Mouse (Mus musculus): Measurements from ENCODE around the gene Vstm4. TPM values are rescaled to one million over a fixed set of nuclear protein-coding genes. Genes with fewer than 3 reads are reported as not detected.

Gene Vstm4
- 1 to 10 TPM; 2.5 to 3.0 TPM for total RNA-seq (2021)
- long read RNA-seq, experiment 1, transcript Vstm4-201 (8 exons, 2,745 nt) = major isoform, 12 of 16 reads
- long read RNA-seq, experiment 1, partial matches to known transcripts = 2 of 16 reads
- long read RNA-seq, experiment 1, other reads (novel, unspliced or antisense) = 2 of 16 reads
- long read RNA-seq, experiment 2, partial matches to known transcripts = 0 of 4 reads
- long read RNA-seq, experiment 2, other reads (novel, unspliced or antisense) = 0 of 4 reads

- peak; percentile 84 for DNase-seq
Observed at GRCm38 (mm10) chr14:32856681-32857328, at the start of gene Vstm4. Gene Vstm4 (plus strand): TSS chr14:32856756.

DNA sequence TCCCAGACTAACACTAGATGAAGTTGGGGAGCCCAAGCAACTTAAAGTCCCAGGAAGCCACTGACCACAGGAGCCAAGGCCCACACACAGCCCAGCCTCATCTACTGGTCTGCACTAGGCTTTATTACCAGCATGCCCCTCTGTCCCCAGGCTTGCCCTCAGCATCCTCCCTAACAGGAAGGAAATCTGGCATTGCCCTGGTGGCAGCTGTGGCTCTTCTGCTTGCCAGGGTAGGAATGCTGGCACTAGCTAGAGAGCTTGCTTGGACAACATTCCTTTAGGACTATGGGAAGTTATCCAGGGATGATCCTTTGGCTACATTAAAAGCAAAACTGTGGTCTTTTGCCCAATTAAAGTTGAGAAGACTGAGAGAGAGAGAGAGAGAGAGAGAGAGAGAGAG lies 46.4 kb upstream of the Vstm4 start:
- DNase-seq = no peak

GRCm38 (mm10) chr14:32812429-32812828 lies 44.1 kb upstream of the Vstm4 start:
- no peak for DNase-seq

GRCm38 (mm10) chr14:32814961-32815360 lies 41.6 kb upstream of the Vstm4 start:
- no peak for DNase-seq

GRCm38 (mm10) chr14:32816533-32816932 lies 40.0 kb upstream of the Vstm4 start:
- DNase-seq = no peak

DNA sequence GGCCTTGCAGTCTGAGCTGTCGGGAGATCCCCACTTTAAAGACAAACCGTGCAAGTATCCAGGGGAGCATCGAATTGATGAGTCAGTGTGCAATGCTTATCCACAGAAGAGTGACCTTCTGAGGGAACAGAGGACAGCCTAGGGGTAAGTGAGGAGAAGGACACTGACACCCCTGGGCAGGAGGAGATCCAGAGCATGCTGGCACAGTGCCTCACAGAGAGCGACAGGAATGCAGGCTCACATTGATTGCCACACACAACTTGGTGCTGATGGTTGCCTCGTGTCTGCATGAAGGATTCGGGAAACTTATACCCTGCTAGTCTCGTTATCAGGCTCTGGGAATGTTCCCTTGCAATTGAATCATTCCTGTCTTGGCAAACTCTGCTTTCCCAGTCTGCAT lies 39.3 kb upstream of the Vstm4 start:
- DNase-seq = no peak

GRCm38 (mm10) chr14:32819297-32819696 lies 37.3 kb upstream of the Vstm4 start:
- no peak for DNase-seq

DNA sequence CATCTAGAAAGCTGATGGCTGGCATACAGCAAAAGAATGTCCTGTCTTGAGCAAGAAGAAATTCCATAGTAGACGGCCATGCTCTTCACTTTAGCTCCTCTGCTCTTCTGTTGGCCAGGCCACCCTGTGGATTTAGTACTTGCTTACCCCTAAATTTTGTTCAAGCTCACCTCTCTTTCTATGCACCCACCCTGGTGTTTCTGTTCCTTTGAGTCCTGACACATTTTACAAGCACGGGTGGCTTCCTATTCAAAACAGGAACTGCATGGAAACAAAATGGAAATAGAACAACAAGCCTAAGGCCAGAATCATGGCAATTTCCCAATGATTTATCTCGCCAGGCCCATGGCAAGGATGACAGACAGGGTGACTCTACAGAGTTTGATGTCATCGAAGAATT lies 33.7 kb upstream of the Vstm4 start:
- no peak for DNase-seq

- no peak for DNase-seq
Observed at GRCm38 (mm10) chr14:32823861-32824260, 32.7 kb upstream of the Vstm4 start.

DNA sequence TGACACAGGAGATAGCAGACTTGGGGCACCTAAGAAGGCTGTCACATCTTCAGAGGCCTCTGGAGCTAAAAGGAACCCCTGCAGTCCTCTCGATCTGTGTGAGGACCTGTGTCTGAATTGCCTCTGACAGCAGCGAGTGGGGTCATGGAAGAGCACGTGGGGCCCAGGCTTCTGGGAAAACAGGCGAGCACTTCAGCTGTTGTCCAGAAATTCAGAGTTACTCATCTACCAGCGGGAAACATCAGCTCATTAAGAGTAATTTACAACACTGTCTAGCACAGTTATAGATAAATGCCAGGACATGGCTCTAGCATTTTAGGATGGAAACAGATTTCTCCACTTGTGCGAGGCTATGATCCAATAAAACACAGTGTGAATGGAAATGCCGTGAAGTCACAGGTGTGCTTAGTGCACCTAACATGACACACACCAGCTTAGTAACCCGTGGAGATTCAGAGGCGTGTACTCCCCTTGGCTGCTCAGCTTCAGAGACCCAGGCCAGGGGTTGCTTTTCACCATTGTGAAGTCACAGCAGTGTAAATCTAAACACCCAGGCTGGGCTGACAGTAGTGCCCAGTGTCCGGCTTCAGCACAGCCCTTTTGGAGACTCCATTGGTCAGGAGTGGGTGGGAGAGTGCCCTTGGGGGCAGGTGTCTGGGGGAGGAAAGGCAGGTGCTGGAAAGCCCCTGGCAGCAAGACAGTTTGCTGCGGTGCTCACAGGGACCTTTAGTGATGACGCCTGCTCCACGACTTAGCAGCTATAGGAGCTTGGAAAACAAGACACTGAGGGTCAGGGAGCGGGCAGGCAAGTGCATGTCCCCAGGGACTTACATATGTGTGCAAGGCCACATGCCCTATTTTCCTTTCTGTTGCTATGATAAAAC lies 32.0 kb upstream of the Vstm4 start:
- no peak for DNase-seq

DNA sequence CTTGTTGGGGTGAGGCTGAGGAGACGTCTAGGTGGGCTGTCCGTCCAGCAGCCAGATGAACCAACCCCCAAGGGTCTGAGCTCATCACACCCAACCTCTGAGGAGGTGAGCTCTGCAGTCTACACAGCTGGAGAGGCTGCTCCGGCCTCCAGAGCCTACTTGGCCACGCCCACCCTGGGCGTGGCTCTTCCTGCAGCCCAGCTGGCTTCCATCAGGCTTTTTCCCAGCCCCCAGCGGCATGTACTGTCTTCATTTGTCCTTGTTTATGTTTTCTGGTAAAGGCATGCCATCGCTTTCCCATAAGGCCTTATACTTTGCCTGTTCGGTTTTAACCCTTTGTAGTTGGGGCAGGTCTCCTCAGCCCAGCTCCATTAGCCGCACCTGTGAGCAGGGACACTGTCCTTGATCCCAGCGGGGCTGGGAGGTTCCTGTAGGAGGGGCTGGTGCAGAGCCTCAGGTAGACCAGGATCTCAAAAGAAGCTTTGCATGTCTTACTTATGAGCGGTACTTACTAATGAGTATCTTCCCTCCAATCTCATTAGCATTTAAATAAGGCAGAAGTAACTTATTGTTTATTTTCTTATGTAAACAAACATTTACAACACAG lies 31.0 kb upstream of the Vstm4 start:
- DNase-seq = peak; percentile 47

DNA sequence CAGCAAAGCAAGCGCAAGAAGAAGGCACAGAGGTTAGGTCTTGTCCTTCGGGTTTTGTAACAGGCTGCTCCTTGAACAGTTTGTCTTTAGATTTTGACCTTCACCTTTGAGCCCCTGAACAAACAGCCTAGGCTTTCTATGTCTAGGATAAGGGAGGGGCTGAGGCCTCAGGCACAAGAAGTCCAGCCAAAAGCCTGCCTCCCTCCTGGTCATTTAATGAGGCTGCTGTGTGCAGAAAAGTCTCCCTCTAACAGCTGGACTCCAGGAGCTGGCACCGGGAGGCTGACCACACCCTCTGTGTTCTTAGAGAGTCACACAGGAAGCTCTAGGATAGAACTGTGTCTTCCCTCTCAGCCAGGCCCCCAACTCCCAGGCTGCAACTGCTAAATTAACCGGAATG lies 29.4 kb upstream of the Vstm4 start:
- DNase-seq = peak; percentile 81

GRCm38 (mm10) chr14:32827994-32828650 lies 28.4 kb upstream of the Vstm4 start:
- DNase-seq = peak; percentile 80

- no peak for DNase-seq
Observed at GRCm38 (mm10) chr14:32833847-32834246, 22.7 kb upstream of the Vstm4 start, which contains the start of gene Fam170b. Gene Fam170b (plus strand): TSS chr14:32833962.

GRCm38 (mm10) chr14:32835181-32835580 lies 21.4 kb upstream of the Vstm4 start:
- no peak for DNase-seq

- no peak for DNase-seq
Observed at GRCm38 (mm10) chr14:32835596-32835995, 21.0 kb upstream of the Vstm4 start.

DNA sequence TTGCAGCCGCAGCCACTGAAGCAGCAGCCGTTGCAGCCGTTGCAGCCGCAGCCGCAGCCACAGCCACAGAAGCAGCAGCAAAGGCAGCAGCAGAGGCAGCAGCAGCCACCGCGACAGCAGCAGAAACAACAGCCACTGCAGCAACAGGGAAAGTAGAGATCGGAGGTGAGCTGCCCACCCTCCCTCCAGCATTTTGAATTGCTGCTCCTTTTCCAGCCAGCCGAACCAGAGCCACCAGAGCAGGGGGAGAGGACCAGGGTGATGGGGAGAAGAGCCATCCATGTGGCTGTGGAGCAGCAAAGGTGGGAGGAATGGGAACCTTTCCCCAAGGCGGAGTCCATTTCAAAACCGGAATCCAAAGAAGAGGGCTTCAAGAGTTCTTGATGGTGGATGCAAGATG lies 20.4 kb upstream of the Vstm4 start:
- DNase-seq = no peak

DNA sequence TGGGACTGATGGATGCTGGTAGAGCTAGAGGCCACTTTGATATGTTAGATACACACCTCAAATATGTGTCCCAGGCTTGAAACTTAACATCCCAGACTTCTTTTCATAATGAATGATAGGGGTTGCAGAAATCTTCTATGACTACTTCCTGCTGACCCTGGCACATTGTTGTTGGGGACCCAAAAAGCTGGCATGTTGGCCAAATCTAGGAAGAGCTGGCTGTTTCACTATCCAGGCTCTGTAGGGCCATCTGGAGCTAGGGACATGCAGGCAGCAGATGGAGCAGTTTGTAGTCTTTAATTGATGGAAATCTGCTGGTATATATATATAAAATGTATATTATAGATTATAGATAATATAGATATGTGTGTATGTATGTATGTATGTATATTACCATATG lies 14.5 kb upstream of the Vstm4 start:
- no peak for DNase-seq

DNA sequence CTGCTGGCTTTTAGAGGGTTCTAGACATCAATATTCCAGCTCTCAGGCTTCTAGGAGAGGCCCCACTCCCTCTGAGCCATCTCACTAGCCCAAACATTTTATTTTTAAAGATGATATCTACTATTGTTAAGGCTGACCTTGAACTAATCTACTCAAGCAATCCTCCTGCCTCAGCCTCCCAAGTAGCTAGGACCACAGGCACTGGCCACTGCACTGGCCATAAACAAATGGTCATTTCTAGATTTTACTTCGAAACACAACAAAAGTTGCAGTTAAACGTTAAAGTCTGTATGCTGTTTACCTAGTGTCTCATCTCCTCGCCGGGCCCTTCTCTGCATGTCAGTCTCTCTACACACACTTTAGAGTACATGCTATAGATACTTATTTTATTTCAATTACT lies 2.5 kb upstream of the Vstm4 start:
- DNase-seq = no peak

GRCm38 (mm10) chr14:32856246-32856645 lies 310 bp upstream of the Vstm4 start:
- no peak for DNase-seq

DNA sequence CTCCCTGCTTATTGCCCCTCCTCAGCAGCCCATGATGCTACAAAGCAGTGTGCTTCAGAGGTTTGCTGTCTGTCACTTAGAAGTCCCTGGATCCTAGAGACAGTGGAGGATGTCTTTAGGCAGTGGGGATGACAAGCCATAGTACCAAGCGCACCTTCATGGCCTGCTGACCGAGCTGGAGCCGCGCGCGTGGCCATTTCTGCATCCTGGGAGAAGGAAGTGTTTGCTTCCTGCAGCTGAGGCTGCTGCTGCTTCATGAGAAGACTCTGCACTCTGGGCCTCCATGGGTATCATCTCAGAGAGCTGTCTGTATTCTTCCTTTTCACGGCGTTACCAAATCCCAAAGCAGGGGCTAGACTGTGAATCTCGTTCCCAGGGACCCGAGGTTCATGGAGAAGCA lies 1.8 kb downstream of the Vstm4 start:
- no peak for DNase-seq

DNA sequence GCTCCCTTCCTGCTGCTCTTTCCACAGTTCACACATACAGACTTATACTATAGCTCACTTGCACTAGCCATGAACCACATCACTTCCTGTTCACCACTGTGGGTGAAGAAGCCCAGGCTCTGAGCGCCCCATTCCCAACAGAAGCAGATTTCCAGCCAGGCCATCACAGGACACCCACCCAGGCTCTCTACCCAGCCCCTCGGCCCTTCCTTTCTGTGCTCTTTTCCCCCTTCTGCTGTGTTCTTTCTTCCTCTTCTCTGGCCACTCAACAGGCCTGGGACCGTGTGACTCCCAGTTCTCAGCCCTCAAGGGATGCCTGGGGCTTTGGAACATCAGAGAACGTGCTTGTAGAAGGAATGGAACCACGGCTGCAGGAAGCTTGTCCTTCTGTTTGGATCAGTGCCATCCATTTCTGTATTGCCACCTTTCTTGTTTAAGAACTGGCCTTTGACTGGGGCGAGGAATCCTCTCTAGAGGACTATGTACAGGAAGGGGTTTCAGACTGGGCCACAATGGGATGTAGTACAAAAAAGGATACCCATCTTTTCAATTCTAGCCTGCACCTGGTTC lies 2.5 kb downstream of the Vstm4 start:
- DNase-seq = no peak

All from gastrocnemius, postnatal 25 days (tissue).